Mouse (Mus musculus) thymus, postnatal 4 days (tissue): ENCODE data around the gene Celf2.
"Not testable (repeated sequence)": the region's sequence is repeated elsewhere in the genome, so short reads cannot be mapped to it uniquely, and the experiment has no call there.

Experiments used
- DNase-seq: peaks from one replicate; pipeline ENCODE4 v3.0.0; 2021

Gene Celf2

DNA sequence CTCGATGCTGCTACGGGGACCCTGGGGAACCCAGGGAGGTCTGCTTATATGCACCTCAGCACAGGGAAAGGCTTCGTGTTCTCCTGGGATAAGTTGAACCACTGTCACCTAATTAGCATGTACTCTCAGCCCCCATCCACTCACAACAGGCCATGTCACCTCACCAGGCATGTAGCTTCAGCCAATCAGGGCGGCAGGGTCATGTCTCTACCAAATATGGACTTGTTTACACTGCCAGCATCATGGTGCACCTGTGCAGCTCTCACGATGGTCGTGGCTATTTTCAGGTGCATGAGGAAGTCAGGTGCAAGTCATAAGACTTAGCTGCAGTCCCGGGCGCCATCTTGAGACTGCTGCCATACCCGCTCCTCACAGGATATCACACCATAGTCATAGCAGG is at the start of gene Celf2:
Gene Celf2 (minus strand): TSS at position 101 of the 400 bp plus-strand sequence.
- not testable (repeated sequence) for DNase-seq

DNA sequence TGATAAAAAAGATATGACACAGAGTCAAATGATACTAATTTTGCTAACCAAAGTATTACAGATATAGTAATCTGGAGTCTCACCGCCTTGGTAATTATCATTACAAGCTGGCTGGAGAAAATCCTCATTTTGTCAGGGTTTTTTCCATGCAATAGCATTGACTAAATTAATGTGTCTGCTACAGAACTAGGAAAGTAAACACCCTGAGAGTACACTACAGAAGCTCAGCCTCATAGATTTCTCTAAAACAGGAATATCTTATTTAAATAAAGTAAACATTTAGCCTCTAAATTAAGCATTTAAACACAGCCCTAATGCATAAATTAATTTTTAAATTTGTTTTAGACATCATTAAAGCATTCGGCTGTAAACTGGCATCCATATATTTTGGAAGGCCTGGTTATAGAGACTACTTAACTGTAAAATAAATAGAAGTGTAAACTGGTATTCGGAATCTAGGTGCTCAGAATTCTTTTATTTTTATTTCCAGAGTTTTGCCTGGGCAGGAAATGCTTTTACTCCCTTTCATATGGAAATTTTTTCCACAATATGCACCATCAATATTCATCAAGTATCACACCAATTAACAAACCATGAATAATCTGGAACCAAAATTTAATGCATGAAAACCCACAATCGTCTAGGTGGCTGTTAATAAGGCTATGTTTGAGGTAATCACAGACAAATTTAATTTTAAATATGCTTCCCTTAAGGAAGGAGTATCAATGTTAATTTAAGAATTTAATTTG is 46.0 kb upstream of the Celf2 start:
- no peak for DNase-seq

DNA sequence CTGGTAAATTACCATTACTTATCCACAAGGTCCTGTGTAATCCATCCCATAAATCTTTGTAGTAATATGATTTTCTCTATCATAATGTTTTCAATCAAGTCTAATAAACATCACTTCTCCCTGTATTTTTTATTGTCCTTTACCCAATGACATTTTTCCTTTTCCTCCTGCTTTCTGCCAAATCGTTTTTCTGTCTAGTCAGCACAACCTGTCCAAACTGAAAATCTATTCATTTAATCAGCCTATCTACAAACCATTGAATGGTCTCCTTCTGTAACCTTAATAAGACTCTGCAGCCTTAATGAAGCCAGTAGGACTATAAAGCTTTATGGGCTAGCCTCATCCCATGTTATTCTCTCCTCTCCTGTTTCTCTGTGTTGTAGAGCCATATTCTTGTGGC is 45.2 kb upstream of the Celf2 start:
- no peak for DNase-seq

DNA sequence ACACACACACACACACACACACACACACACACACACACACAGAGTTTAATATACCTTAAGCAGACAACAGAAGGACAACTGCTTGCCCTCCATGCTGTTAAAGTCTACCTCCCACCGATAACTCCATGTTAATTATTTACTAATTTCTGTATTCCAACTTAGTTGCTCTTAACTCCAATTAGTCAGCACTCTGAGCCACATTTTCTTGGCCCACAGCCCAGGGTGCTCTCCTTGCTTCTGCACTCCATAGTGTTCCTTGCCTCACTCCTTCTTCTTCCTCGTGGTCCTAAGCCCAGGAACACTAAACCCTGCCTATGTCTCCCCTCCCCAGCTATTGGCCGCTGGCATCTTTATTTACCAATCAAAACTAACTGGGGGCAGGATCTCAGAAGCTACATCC is 43.5 kb upstream of the Celf2 start:
- no peak for DNase-seq

DNA sequence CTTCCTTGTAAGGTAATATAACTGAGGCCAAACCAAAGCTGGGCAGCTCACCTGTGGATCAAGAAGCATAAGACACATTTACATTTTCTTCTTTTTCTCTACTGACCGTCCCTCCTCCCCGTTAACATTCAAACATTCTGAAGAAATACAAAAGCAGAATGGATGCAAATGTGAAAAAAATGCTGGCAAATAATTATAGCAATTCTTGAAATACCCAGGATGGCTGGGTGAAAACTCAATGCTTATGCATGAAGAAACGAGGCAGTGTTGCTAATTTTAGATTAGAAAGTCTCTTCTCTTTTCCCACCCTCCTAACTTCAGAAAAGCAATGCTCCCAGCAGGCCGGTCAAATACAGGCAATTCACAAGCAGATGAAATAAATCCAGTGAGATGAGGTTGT is 39.5 kb upstream of the Celf2 start:
- no peak for DNase-seq

DNA sequence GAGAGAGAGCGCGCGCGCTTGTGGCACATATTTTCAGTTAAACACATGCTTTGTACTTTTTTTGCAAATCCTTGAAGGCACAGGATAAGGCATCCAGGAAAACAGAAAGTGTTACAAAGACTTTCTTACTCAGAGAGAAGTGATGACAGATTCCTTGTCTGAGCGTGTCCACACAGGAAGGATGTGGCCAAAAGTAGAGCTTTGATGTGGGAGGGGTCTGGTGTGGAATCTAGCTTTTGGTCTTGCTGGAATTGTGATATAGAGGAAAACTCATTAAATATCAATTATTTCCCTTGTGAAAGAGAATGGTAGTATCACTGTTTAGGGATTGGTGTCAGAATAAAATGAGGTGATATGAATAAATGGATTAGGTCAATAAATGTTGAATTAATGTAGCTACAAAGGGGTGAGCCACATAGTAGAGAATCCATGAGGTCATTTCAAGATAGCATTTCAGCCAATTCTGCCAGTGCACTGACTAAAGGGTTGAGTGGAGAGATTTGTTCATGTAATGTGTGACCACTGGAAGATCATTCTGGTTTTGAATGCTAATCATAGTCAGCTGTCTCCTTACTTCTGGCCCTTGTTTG is 25.3 kb upstream of the Celf2 start:
- no peak for DNase-seq

DNA sequence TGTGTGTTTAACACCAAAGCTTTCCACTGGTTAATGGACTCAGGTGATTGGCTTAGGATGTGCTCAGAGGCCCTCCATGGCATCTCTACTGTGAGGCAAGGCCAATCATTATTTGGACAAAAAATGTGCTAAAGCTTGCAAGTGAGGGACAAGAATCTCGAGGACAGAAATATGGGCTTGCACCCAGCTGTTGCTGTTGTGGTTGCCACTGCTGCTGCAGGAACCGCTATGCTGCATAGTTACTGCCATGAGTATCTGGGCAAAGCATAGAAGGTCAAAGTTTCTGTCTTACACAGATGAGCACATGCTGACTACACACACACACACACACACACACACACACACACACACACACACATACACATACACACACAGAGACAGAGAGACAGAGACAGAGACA is 24.8 kb upstream of the Celf2 start:
- no peak for DNase-seq

DNA sequence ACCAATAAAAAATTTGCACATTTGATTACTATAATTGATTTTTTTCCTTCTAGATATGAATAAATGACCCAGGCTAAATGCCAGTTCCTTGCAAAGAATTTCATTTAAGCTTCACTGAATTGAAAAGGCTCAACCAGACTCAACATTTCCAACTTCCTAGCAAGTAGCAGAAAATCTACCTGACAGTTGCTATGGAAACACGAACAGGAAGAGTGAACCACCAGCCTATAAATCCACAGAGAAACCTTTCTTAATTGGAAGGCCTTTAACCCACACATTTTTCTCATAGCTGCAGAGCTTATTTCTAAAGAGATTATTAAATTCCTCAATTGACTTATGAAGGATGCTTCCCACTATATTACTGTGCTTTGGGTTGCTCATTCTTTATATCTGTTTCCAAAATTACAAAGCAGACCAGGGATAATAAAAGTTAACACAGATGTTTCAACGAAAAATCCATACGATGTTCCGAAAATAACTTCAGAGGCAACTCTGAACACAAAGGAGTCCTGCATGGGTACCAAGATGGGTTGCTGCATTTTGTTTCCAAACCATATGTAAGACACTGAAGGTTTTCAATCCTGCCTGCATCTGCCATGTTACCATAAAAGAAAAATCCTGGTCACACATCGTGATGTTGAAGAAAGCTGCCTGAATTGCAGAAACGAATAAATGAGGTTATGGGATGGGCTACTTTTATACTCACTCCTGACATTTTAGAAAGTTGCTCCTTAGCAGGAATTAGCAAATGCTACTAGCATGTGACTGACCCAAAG is 22.0 kb upstream of the Celf2 start:
- no peak for DNase-seq

DNA sequence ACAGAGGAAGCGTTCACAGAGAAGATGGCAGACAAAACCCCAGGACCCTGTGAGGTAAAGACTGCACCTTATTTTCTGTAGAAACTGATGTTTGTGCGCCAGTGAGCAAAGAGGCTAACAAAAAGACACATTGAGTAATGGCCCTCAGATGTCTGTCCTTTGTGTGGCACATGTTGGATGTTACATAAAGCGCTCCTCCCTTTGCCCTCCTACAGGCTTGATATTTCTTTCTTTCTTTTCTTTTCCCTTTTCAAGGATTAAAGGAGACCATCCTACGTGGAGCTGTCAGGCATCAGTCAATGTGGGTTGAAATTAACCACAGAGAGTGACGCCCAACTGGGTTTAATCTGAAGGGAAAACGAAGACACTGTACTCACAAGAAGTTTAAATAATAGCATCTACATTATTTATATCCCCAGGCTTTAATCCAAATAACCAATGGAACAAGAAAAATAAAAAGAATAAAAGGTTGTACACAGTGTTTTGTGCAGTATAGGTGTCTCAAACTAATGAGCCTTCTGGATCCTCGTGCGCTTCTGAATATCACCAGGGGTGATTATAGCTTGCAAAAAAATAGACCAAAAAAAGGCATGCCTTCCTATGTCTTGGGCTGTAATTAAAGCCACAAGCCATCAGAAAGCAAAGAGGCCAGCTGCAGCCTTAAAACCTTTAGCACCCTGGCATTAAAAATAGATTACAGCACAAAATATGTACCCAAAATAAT is 21.3 kb upstream of the Celf2 start:
- DNase-seq, result no peak

DNA sequence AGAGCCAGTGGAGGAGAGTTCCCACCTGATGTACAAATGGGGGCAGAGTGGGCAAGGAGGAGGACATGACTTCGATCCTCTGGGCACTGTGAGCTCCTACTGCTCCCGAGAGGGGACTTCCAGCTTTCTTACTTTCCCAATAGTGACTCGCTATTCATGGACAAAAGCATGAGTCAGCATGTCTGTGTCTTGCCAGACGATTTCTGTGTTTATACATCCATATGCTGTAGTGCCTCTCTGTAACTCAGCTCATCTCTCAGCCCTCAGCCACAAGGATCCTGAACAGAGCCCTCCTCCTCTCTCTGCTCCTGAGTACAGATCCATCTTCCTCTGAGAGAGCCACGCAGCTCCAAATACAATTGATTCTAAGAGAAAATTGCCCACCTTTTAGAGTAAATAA is 20.3 kb upstream of the Celf2 start:
- no peak for DNase-seq

DNA sequence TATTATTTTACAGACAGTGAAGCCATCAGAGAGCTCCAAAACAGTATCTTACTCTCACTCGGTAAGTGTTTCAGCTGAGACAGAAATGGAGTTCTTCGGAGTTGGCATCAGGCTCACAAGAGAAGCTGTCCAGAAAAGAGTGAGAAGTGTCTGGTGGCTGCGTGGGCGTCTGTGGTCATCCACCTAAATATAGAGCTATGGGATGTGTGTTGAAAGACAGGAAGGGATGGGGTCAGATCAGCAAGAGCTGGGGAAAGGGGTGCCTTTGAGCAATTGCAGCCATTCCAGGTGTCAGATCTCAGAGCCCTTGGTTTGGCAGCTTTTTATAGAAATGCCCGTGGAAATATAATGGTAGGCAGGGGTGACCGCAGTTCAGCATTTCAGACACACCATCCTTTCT is 17.3 kb upstream of the Celf2 start:
- no peak for DNase-seq

DNA sequence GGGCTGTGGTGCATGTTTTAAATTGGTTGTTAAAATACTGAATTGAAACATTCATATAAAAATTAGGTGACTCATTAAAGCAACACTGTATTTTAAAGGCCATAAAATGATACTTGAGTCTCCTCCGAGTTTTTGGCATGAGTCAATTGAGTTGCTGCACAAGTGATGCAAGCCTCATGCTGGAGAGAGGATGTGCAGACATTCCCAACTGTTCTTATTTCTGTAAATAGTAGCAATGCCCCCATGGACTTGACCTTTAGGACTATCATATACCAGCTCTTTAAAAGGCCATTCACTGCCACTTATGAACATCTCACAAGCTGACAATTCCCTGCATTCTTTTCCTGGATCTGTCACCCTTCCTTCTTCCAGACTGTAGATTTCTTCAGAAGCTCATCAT is 10.1 kb upstream of the Celf2 start:
- no peak for DNase-seq

DNA sequence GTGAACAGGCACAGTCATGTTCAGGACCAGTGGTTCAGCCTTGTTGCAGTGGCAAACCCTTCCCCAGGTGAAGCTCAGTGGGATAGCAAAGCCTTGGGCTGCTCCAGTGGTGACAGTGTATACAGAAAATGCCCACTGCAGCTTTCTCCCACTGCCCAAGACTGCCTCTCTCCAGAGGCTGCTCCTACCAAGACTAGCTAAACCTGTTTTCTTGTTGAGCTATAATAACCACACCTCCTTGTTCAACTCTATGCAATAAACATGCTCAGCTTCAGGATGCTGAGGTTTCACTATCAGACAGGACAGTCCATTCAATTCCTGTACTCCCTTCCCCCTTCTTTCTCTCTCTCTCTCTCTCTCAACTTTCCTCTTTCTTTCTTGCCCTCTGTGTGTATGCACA is 15.9 kb downstream of the Celf2 start:
- no peak for DNase-seq

DNA sequence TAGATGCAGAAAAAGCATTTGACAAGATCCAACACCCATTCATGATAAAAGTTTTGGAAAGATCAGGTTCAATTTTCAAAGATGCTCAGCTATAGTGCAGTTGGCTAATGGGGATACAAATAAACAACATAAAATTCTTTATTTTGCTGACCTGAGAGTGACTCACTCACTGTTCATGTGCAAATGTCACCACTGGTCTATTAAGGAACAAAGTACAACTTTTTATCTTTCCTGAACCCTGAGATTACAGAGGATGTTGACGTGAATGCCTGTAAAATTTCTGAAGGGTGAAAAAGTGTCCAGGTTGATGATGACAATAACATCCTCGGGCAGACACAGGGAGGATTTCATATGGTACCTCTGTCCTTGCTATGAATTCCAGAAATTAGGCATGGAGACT is 24.4 kb downstream of the Celf2 start:
- no peak for DNase-seq

DNA sequence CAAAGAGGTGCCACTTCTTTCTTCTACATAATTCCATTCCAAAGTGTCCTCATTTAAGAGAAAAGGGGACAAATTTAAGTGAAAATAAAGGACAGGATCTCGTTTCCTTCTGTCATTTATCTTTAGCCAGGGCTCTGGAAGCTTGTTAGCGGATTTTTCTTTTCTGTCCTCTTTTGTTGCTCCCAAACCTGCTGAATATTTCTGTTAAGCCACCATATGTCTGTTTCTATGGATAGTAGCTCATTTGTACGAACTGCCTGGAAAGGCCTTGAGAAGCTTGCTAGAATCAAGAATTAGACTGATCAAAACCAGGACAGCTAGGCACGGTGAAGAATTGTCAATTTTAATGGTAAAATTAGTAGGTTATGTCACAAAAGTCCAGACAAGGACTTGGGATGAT is 27.3 kb downstream of the Celf2 start:
- DNase-seq, result no peak

DNA sequence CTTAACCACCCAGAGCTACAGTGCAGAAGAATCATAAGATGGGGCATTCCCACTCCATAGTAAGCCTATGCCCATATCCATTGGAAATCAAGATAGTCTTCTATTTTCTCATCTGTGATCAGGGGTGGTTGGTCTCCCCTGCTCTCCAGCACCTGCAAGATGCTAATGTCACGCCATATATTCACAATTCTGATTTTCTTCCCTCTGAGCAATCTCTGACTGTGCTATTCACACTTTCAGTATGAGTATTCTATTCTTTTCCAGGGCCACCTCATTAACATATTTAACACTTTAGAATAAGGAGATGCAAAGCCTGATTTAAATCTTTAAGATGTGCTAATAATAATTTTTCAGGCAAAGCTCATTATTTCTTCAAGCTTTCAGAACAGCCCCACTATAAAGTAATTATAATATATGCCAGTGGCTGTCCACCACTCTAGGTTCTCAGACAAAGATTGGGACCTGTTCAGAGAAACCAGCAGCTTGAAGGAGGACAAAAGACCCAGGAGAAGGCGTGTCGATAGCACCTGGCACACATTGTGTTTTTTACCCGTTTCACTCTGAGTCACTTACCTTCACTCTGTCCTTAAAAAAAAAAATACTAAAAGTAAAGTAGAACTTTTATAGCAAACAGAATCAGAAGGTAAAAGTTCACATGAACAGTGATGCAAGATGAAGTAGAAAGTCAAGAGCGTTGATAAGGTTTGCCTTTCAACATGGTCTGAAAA is 48.9 kb downstream of the Celf2 start:
- no peak for DNase-seq

DNA sequence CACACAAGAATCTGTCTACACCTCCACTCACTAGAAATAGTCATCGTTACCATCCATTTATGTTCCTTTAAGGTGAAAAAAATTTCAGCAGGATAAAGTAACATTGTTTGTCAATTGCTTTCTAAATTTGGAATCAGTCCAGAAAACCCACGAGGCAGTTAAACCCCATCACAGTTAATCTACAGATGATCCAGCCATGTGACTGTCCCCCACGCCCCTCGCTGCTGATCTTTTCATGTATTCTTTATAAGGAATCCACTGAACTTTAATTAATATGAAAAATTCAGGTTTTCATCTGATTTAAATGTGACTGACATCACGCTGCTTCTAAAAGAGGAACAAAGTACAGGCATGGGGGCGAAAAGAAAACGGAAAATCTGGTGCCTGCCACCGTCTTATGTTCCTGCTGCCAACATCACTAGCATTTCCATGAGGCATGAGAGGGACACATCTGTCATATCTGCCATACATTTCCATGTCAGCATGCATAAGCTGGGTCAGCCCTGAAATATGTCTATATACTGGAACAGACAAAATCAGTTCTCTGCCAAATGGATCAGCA is 70.6 kb downstream of the Celf2 start:
- no peak for DNase-seq

DNA sequence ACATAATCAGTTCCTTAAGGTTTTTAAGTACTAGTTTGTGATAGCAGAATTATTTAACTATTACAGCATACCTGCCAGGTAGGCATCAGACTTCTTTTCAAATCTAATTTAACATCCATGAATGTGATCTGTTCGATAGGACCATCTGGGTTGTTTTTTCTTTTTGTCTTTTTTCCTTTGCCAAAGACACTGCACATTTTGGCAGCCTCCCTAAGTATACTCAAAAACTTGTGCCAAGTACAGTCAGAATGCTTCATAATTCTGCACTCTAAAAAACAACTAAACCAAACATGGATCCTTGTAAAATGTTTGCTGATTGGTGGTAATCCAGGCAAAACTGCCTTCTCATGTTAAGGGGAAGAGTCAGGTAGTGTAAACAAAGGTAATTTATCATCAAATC is 82.9 kb downstream of the Celf2 start:
- no peak for DNase-seq

DNA sequence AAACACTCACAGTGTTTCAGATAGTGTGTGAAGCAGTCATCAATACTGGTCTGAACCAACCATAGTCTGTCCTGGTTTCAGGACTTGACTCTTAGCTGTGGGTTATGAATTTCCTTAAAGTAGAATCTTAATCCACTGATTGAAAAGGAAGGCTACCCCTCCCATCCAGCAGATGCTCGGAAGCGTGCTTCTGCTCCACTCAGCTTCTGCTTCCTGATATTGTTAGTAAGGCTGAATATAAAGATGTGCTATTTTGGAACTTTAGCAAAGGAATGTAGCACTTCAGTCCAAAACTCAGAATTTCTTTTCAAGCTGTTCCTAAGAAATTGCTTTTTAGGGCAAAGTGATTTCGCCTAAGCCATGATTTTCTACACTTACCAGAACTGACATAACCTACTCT is 108.8 kb downstream of the Celf2 start:
- no peak for DNase-seq

DNA sequence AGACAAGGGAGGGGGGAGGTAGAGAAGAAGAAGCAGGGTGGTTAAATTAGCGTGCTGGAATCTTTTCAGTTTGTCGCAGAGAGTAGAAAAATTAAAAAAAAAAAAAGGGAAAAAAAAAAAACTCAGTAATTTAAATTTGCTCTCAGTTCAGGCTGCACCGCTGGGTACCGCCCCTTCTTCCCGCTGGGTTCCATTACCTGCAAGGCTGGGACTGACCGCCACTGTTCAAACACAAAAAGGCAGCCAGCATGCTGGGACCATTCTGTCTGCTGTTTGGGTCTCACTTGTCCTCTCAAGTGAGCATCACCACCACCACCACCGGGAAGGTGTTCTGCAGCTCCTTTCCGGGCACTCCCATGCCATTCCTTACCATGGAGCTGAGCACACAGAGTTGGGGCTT is 113.4 kb downstream of the Celf2 start:
- DNase-seq, result no peak

DNA sequence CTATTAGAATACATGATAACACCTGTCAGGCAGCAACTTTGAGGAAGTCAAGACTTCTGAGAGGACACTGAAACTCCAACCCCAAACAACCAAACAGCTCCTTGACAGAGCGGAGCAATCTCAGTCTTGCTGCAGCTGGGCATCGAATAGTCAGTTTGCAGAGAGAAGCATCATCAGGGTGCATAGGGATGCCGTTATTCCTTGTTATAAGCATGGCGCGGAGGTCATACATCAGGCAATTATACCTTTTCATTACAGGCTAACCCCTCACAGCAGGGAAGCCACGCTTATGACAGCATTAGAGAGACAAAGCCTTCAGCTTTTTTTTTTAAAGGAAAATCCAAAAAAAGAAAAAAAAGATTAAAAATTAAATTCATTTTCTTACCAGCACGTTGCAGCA is 113.9 kb downstream of the Celf2 start:
- DNase-seq, result no peak

DNA sequence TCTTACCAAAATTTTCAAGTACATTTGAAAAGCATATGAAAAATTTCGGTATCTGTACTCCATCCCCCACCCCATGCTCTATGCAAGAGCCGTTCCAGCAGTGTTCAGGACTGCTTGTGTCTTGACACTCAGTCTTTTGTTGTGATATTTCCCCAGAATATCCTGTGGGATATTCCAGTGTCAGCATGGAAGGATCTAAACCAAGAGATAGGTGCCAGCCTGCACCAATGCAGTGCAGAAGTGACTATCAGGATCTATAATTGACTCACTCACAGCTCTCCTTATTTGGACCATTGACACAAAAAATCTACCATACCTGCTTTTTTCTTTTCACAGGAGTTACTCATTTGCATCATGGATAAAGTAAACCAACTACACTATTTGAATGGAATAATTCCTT is 116.9 kb downstream of the Celf2 start:
- DNase-seq, result no peak

DNA sequence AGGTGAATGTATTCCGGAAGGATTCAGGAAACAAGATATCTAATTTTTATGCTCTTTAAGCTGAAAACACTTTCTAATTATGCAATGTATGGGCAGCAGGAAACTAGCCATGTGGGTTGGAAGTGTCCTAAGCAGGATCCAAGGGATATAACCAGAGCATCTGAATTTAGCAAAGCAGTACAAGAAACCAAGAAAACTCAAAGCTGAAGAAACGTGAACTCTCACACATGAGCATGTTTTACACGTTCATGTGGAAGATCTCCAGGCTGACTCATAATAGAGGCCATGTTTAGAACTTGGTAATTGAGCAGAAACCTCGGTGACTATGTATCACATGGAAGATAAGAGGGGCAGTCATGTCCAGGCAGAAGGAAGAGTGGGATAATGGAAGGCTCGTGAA is 120.1 kb downstream of the Celf2 start:
- no peak for DNase-seq
